7 mouse cellular contexts compared by ENCODE assay signal in genomic region chr9:8592618-8593017, GRCm38 (mm10). TPM values are rescaled to one million over a fixed set of nuclear protein-coding genes. Genes with fewer than 3 reads are reported as not detected.
DNase-seq lines count a peak whose midpoint lies in the region; ATAC-seq and TF ChIP-seq lines count a peak whose summit lies in the region.

No protein-coding gene starts in this region.

- TF ChIP-seq CTCF in layer of hippocampus, adult 2 months (conservative IDR thresholded peaks at IDR 0.05), result peak; percentile 72

- no peak overlapping the region for H3K4me3 ChIP-seq in layer of hippocampus, adult 2 months

- H3K27ac ChIP-seq in layer of hippocampus, adult 2 months, result no peak overlapping the region

- DNase-seq in layer of hippocampus, adult 2 months (ENCODE audit: low spot score in 2 of 2), result no peak
- DNase-seq in layer of hippocampus, adult 8-10 months (ENCODE audit: low spot score in 2 of 2), result no peak
- DNase-seq in ES-CJ7 (ENCODE audit: low read depth, low spot score) (peak; percentile 62), WW6 (ENCODE audit: low read depth, low spot score) (peak; percentile 3)
- no peak for DNase-seq in lung, adult 18-20 months

- peak; percentile 68 to 78 for ATAC-seq in hematopoietic stem cell, adult 5-6 weeks (replicated peaks in 1 of 2; ENCODE audit: insufficient read depth in 1 of 2, low FRiP score in 2 of 2, low TSS enrichment in 1 of 2, low read depth in 1 of 2, poor library complexity in 2 of 2, severe bottlenecking in 2 of 2)
- ATAC-seq in granulocyte monocyte progenitor cell, adult 5-6 weeks (replicated peaks; ENCODE audit: poor library complexity, severe bottlenecking), result no peak

RNA-seq across cellular contexts. Expression of gene Trpc6, which starts 48.7 kb away (rescaled TPM):
- 10 to 100 TPM; 32.9 to 35.8 TPM for total RNA-seq in layer of hippocampus, adult 2 months (2021)
- 10 to 100 TPM; 29.8 to 36.9 (median 32.5) TPM for total RNA-seq in layer of hippocampus, adult 8-10 months (2022)
- total RNA-seq in hematopoietic stem cell, adult 5-6 weeks (2017), result 20.4 and 22.2 TPM in 2 replicates
- total RNA-seq in granulocyte monocyte progenitor cell, adult 5-6 weeks (2014; fragmentation: Nextera tagmentation), result 0.30 TPM in 1 of 2 replicates, not detected in the other
- total RNA-seq in granulocyte monocyte progenitor cell, adult 5-6 weeks (2017), result 0.09 and 0.41 TPM in 2 replicates

Comparison
In these comparisons a context has a peak if more than half of its experiments do, and no peak if none do; other contexts are left out.
1. DNase-seq: peak in ES-CJ7 (single experiment) and WW6 (single experiment); none in layer of hippocampus, adult 2 months (0 of 2), layer of hippocampus, adult 8-10 months (0 of 2) and lung, adult 18-20 months (0 of 2).
2. RNA of gene Trpc6, which starts 48.7 kb away (total RNA-seq): 32.9 to 35.8 TPM in layer of hippocampus, adult 2 months, 29.8 to 36.9 TPM in layer of hippocampus, adult 8-10 months and 20.4 to 22.2 TPM in hematopoietic stem cell, adult 5-6 weeks; 0.09 to 0.41 TPM in granulocyte monocyte progenitor cell, adult 5-6 weeks; every median in the first group is over 10 times any median in the second.